Mouse (Mus musculus): ENCODE data around the gene Rnf7. TPM values are rescaled to one million over a fixed set of nuclear protein-coding genes. Genes with fewer than 3 reads are reported as not detected.

Gene Rnf7
- polyA plus RNA-seq, 1 experiment from 2014 or later, result 141 TPM

DNA sequence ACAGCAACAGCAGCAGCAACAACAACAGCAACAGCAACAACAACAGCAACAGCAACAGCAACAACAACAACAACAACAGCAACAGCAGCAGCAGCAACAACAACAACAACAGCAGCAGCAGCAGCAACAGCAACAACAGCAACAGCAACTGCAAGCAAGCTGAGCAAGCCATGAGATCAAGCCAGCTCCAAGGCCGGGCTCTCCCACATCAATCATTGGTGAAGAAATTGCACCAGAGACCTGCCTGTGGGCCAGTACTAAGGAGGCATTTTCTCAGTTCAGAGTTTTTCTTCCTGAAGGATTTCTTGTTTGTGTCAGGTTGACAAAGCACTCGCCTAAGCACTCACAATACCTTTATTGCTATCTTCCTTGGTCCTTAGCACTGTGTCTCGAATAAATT lies 38.3 kb upstream of the Rnf7 start:
- H3K27ac ChIP-seq (ENCODE audit: low read depth, low read length), result no peak overlapping the region
- no peaks in the 10 kb centered on the region for H3K9me3 ChIP-seq (ENCODE audit: control insufficient read depth)
- no peak overlapping the region for H3K4me3 ChIP-seq (ENCODE audit: low read depth, low read length)
- 50% methylated on average over 3 of the region's 3 CpGs for WGBS
- no peak for TF ChIP-seq CTCF (IDR thresholded peaks at IDR 0.05; ENCODE audit: low read depth)
- no peak overlapping the region for H3K4me2 ChIP-seq (replicated peaks; ENCODE audit: low read depth)
- ATAC-seq, result no peak
- H3K9ac ChIP-seq (ENCODE audit: low read depth, low read length), result no peak overlapping the region
- H3K4me1 ChIP-seq (replicated peaks; ENCODE audit: control insufficient read depth, insufficient read depth, low read length), result no peaks in the 10 kb centered on the region
- no peaks in the 10 kb centered on the region for H3K27me3 ChIP-seq (replicated peaks; ENCODE audit: control insufficient read depth, insufficient read depth, low read length)
- no peaks in the 10 kb centered on the region for H3K36me3 ChIP-seq (ENCODE audit: control insufficient read depth, insufficient read depth)

GRCm38 (mm10) chr9:96515737-96516136 lies 37.3 kb upstream of the Rnf7 start:
- Histone ChIP-seq H3K9me3 (ENCODE audit: control insufficient read depth) (no peaks in the 10 kb centered on the region), H3K27me3 (replicated peaks; ENCODE audit: control insufficient read depth, insufficient read depth, low read length) (no peaks in the 10 kb centered on the region), H3K27ac (ENCODE audit: low read depth, low read length) (no peak overlapping the region), H3K36me3 (ENCODE audit: control insufficient read depth, insufficient read depth) (no peaks in the 10 kb centered on the region), H3K4me2 (replicated peaks; ENCODE audit: low read depth) (no peak overlapping the region), H3K9ac (ENCODE audit: low read depth, low read length) (no peak overlapping the region), H3K4me1 (replicated peaks; ENCODE audit: control insufficient read depth, insufficient read depth, low read length) (no peaks in the 10 kb centered on the region), H3K4me3 (ENCODE audit: low read depth, low read length) (no peak overlapping the region)
- WGBS, result 85% methylated on average over 5 of the region's 5 CpGs
- TF ChIP-seq CTCF (IDR thresholded peaks at IDR 0.05; ENCODE audit: low read depth), result no peak
- ATAC-seq, result no peak

DNA sequence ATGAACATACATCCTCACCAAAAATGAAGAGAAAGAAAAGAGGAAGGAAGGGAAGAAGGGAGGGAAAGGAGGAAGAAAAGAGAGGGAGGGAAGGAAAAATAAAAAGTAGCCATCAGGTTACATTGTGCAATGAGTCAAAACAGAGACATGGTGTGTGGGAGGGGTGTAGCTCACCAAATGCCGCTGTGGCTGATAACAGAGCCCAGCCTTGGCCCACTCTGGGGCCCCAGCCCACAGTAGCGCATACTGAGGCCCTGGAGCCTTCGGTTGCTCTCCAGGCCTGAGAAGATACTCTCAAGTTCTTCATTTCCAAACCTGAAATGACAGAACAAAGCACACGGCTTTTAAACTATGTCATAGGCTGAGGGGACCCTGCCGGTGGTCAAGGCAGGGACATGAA lies 35.8 kb upstream of the Rnf7 start:
- Histone ChIP-seq H3K4me3 (ENCODE audit: low read depth, low read length) (no peak overlapping the region), H3K9ac (ENCODE audit: low read depth, low read length) (no peak overlapping the region), H3K36me3 (ENCODE audit: control insufficient read depth, insufficient read depth) (no peaks in the 10 kb centered on the region), H3K4me1 (replicated peaks; ENCODE audit: control insufficient read depth, insufficient read depth, low read length) (no peaks in the 10 kb centered on the region), H3K27ac (ENCODE audit: low read depth, low read length) (no peak overlapping the region), H3K4me2 (replicated peaks; ENCODE audit: low read depth) (no peak overlapping the region), H3K9me3 (ENCODE audit: control insufficient read depth) (no peaks in the 10 kb centered on the region), H3K27me3 (replicated peaks; ENCODE audit: control insufficient read depth, insufficient read depth, low read length) (no peaks in the 10 kb centered on the region)
- WGBS, result 69% methylated on average over 5 of the region's 5 CpGs
- no peak for TF ChIP-seq CTCF (IDR thresholded peaks at IDR 0.05; ENCODE audit: low read depth)
- ATAC-seq, result no peak

DNA sequence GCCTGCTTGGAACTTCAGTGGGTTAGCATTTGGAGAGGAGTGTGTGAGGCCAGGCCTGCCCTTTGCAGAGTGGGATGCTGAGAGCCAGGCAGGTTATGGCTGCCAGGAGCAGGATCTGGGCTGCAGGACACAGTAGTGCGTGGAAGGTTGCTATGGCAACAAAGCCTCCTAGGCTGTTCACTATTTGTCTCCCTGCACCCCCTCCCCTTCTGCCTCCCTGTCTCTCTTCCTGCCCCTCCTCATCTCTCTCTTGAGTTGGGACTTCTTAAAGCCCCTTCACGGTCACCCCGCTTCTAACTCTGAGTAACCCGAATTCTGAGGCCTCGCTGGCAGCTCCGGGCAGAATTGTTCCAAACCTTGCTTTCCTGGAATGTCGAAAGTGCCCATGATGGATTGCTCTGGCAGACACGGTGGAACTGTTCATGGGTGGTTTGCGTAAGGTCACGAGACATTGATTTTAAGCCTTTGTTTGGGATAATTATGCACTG lies 27.6 kb upstream of the Rnf7 start:
- H3K9me3 ChIP-seq (ENCODE audit: control insufficient read depth), result no peaks in the 10 kb centered on the region
- no peaks in the 10 kb centered on the region for H3K36me3 ChIP-seq (ENCODE audit: control insufficient read depth, insufficient read depth)
- H3K4me3 ChIP-seq (ENCODE audit: low read depth, low read length), result no peak overlapping the region
- 30% methylated on average over 10 of the region's 10 CpGs for WGBS
- no peaks in the 10 kb centered on the region for H3K4me1 ChIP-seq (replicated peaks; ENCODE audit: control insufficient read depth, insufficient read depth, low read length)
- no peak for ATAC-seq
- no peak overlapping the region for H3K9ac ChIP-seq (ENCODE audit: low read depth, low read length)
- no peak overlapping the region for H3K4me2 ChIP-seq (replicated peaks; ENCODE audit: low read depth)
- no peak for TF ChIP-seq CTCF (IDR thresholded peaks at IDR 0.05; ENCODE audit: low read depth)
- H3K27me3 ChIP-seq (replicated peaks; ENCODE audit: control insufficient read depth, insufficient read depth, low read length), result no peaks in the 10 kb centered on the region
- H3K27ac ChIP-seq (ENCODE audit: low read depth, low read length), result no peak overlapping the region

- 89% methylated on average over 4 of the region's 4 CpGs for WGBS
- no peak overlapping the region for H3K4me2 ChIP-seq (replicated peaks; ENCODE audit: low read depth)
- no peak for ATAC-seq
- H3K4me3 ChIP-seq (ENCODE audit: low read depth, low read length), result no peak overlapping the region
- no peak overlapping the region for H3K9ac ChIP-seq (ENCODE audit: low read depth, low read length)
- no peak overlapping the region for H3K27ac ChIP-seq (ENCODE audit: low read depth, low read length)
- H3K4me1 ChIP-seq (replicated peaks; ENCODE audit: control insufficient read depth, insufficient read depth, low read length), result no peaks in the 10 kb centered on the region
- H3K9me3 ChIP-seq (ENCODE audit: control insufficient read depth), result no peaks in the 10 kb centered on the region
- no peaks in the 10 kb centered on the region for H3K36me3 ChIP-seq (ENCODE audit: control insufficient read depth, insufficient read depth)
- no peak for TF ChIP-seq CTCF (IDR thresholded peaks at IDR 0.05; ENCODE audit: low read depth)
- no peaks in the 10 kb centered on the region for H3K27me3 ChIP-seq (replicated peaks; ENCODE audit: control insufficient read depth, insufficient read depth, low read length)
These were observed 26.7 kb upstream of the Rnf7 start for GRCm38 (mm10) chr9:96505156-96505555.

- no peak for ATAC-seq
These were observed 25.8 kb upstream of the Rnf7 start for GRCm38 (mm10) chr9:96504116-96504895.

More at GRCm38 (mm10) chr9:96504116-96504895, 25.8 kb upstream of the Rnf7 start:
- Histone ChIP-seq H3K27me3 (replicated peaks; ENCODE audit: control insufficient read depth, insufficient read depth, low read length) (no peaks in the 10 kb centered on the region), H3K4me3 (ENCODE audit: low read depth, low read length) (no peak overlapping the region), H3K9me3 (ENCODE audit: control insufficient read depth) (no peaks in the 10 kb centered on the region), H3K4me2 (replicated peaks; ENCODE audit: low read depth) (no peak overlapping the region), H3K4me1 (replicated peaks; ENCODE audit: control insufficient read depth, insufficient read depth, low read length) (no peaks in the 10 kb centered on the region), H3K36me3 (ENCODE audit: control insufficient read depth, insufficient read depth) (no peaks in the 10 kb centered on the region), H3K27ac (ENCODE audit: low read depth, low read length) (no peak overlapping the region), H3K9ac (ENCODE audit: low read depth, low read length) (no peak overlapping the region)
- no peak for TF ChIP-seq CTCF (IDR thresholded peaks at IDR 0.05; ENCODE audit: low read depth)
- WGBS, result 88% methylated on average over 17 of the region's 17 CpGs

All from intestine, postnatal 0 days (tissue).